Mouse (Mus musculus) limb, embryonic 15.5 days (tissue): Measurements from ENCODE around the gene Ube2u. TPM values are rescaled to one million over a fixed set of nuclear protein-coding genes. Genes with fewer than 3 reads are reported as not detected.

Source experiments
- ATAC-seq: fragments of 200-750 bp; cut with Nextera tagmentation; 2 replicates; pipeline ENCODE4 v1.8.0; 2017; ENCODE audit warnings: low read depth, moderate TSS enrichment; ENCODE audit not compliant: insufficient number of reproducible peaks, low FRiP score, low TSS enrichment
- H3K27ac ChIP-seq: fragments of 300-500 bp; sonication (generic); 2 replicates; pipeline ENCODE4 v1.5.1; 2015; ENCODE audit warnings: moderate library complexity, mild to moderate bottlenecking, inconsistent platforms
- H3K27me3 ChIP-seq: fragments of 300-500 bp; sonication (generic); 2 replicates; pipeline ENCODE4 v1.6.1; 2015; ENCODE audit warnings: inconsistent platforms
- H3K36me3 ChIP-seq: fragments of 300-500 bp; sonication (generic); 2 replicates; pipeline ENCODE4 v1.6.1; 2015; ENCODE audit warnings: inconsistent platforms
- H3K4me1 ChIP-seq: fragments of 300-500 bp; sonication (generic); 2 replicates; pipeline ENCODE4 v1.6.1; 2015; ENCODE audit warnings: inconsistent platforms
- H3K4me2 ChIP-seq: fragments of 300-500 bp; sonication (generic); 2 replicates; pipeline ENCODE4 v1.6.1; 2015; ENCODE audit warnings: mild to moderate bottlenecking, inconsistent platforms
- H3K4me3 ChIP-seq: fragments of 300-500 bp; sonication (generic); 2 replicates; pipeline ENCODE4 v1.5.1; 2015; ENCODE audit warnings: mild to moderate bottlenecking, inconsistent platforms
- H3K9ac ChIP-seq: fragments of 300-500 bp; sonication (generic); 2 replicates; pipeline ENCODE4 v1.6.1; 2015; ENCODE audit warnings: inconsistent platforms
- H3K9me3 ChIP-seq: fragments of 300-500 bp; sonication (generic); 2 replicates; pipeline ENCODE4 v1.6.1; 2016; ENCODE audit warnings: inconsistent platforms
- WGBS: fragments of 180-500 bp; shearing (Covaris S2); methylation state at CpG from one replicate; pipeline ENCODE4 v1.1.7; 2015; 5-methylcytosine and 5-hydroxymethylcytosine counted together
- polyA plus RNA-seq: library from polyadenylated mRNA; unstranded; fragments of >200 nt; fragmentation: Nextera tagmentation; extraction: Ambion mirVana; gene quantifications from 2 replicates; pipeline ENCODE4 v1.2.1, GENCODE M21; 2015

Ube2u gene
- polyA plus RNA-seq, 1 experiment from 2014 or later = 0.33 TPM

GRCm38 (mm10) chr4:100553296-100553695, 74.6 kb downstream of the Ube2u start:
- WGBS = 76% methylated on average over 2 of the region's 2 CpGs
- H3K9me3 ChIP-seq = no peaks in the 10 kb centered on the region
- no peak overlapping the region for H3K4me2 ChIP-seq
- H3K27me3 ChIP-seq = no peaks in the 10 kb centered on the region
- H3K4me1 ChIP-seq = no peaks in the 10 kb centered on the region
- H3K27ac ChIP-seq = no peak overlapping the region
- no peak overlapping the region for H3K4me3 ChIP-seq
- no peak for ATAC-seq
- no peaks in the 10 kb centered on the region for H3K36me3 ChIP-seq
- no peak overlapping the region for H3K9ac ChIP-seq

- Histone ChIP-seq H3K4me1 (peaks cover 10% of the 10 kb centered on the region; the same call in 1 of the 2 replicates), H3K36me3 (no peaks in the 10 kb centered on the region), H3K9ac (no peak overlapping the region), H3K9me3 (no peaks in the 10 kb centered on the region), H3K27me3 (0 out of 2 replicates have a peak, but pooled peaks cover 5% of the 10 kb centered on the region), H3K27ac (peak overlapping the region; percentile 51; the same call in 1 of the 2 replicates), H3K4me2 (peak overlapping the region; percentile 75), H3K4me3 (peak overlapping the region; percentile 30)
- 3% methylated on average over 21 of the region's 21 CpGs for WGBS
- peak; percentile 69; the same call in 1 of the 2 replicates for ATAC-seq
Measured at GRCm38 (mm10) chr4:100588236-100589206, 109.9 kb downstream of the Ube2u start.

GRCm38 (mm10) chr4:100595771-100596170, 117.1 kb downstream of the Ube2u start:
- Histone ChIP-seq H3K9ac (no peak overlapping the region), H3K27me3 (no peaks in the 10 kb centered on the region), H3K4me1 (no peaks in the 10 kb centered on the region), H3K36me3 (no peaks in the 10 kb centered on the region), H3K4me3 (no peak overlapping the region), H3K9me3 (no peaks in the 10 kb centered on the region), H3K4me2 (no peak overlapping the region), H3K27ac (no peak overlapping the region)
- ATAC-seq = no peak
- 88% methylated on average over 4 of the region's 4 CpGs for WGBS

- WGBS = 63% methylated on average over 5 of the region's 5 CpGs
- H3K27ac ChIP-seq = no peak overlapping the region
Measured at GRCm38 (mm10) chr4:100596630-100597029, 118.0 kb downstream of the Ube2u start.

GRCm38 (mm10) chr4:100597049-100597448, 118.4 kb downstream of the Ube2u start:
- Histone ChIP-seq H3K9ac (no peak overlapping the region), H3K4me1 (no peaks in the 10 kb centered on the region), H3K36me3 (no peaks in the 10 kb centered on the region), H3K4me2 (no peak overlapping the region), H3K9me3 (no peaks in the 10 kb centered on the region), H3K4me3 (no peak overlapping the region), H3K27ac (no peak overlapping the region), H3K27me3 (no peaks in the 10 kb centered on the region)
- WGBS = 81% methylated on average over 4 of the region's 4 CpGs
- ATAC-seq = no peak

More at GRCm38 (mm10) chr4:100596630-100597029, 118.0 kb downstream of the Ube2u start:
- H3K4me1 ChIP-seq = no peaks in the 10 kb centered on the region
- H3K4me2 ChIP-seq = no peak overlapping the region
- no peaks in the 10 kb centered on the region for H3K36me3 ChIP-seq
- no peak overlapping the region for H3K4me3 ChIP-seq
- no peaks in the 10 kb centered on the region for H3K27me3 ChIP-seq
- no peak overlapping the region for H3K9ac ChIP-seq
- no peak for ATAC-seq
- no peaks in the 10 kb centered on the region for H3K9me3 ChIP-seq
